Mouse (Mus musculus) gastrocnemius, postnatal 25 days (tissue): ENCODE results near the gene Dennd2a. TPM values are rescaled to one million over a fixed set of nuclear protein-coding genes. Genes with fewer than 3 reads are reported as not detected.

ENCODE experiments used
- DNase-seq: peaks from one replicate; pipeline ENCODE4 v3.0.0; 2022
- total RNA-seq, 2 experiments: library from RNA; stranded (reverse); gene quantifications; 1 replicate in 1 of 2; 2 replicates in 1 of 2; pipeline ENCODE4 v1.2.3; 2021

Gene Dennd2a
- total RNA-seq, 2 experiments from 2014 or later, result 4.6 to 4.7 TPM

DNA sequence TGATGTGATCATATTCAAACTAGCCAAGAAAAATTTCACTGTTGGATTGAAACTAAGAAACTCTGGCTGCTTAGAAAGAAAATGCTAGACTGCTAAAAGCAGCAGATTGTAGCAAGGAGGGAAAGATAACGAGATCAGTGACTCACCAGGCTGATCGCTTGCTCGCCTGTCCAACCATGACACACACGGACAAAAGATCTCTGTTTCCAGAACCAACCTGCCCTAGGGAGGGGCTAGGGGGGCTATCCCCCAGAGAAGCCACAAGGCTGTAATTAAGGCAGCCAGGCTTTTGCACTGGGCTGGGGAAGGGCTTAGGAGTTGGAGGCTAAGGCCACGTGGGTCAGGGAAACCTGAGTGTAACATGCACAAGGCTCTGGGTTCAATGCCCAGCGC lies 41.9 kb downstream of the Dennd2a start:
- peak; percentile 25 for DNase-seq

DNA sequence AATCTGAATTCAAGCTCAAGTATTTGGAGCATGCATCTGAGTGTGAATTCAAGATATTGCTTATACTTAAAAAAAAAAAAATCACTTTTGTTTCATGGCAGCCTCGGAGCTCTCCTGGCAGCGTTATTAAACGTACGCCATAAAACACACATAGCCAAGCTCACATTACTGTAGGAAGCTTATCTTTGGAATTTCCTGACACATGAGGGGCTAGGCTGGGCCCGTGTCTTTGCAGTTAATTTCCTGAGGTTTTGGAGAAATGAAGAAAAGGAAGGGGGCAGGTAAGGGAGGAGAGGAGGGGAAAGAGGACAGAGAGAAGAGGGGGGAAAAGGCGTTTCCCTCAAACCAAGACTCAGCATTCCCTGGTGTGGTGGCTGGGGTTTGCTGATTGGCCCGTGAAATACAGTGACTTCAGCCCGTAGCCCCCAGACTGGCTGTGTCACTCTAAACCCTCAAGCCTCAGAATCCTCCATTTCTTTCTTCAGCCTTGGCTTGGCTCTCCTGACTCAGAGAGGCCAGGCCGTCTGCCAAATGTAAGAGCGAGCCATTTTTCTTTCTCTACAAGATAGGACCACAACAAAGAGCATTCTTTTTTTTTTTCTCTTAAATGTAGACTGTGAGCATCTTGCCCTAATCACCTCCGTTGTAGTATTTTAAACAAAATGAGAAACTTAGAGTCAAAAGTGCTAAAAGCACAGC lies 42.5 kb downstream of the Dennd2a start:
- DNase-seq, result no peak

DNA sequence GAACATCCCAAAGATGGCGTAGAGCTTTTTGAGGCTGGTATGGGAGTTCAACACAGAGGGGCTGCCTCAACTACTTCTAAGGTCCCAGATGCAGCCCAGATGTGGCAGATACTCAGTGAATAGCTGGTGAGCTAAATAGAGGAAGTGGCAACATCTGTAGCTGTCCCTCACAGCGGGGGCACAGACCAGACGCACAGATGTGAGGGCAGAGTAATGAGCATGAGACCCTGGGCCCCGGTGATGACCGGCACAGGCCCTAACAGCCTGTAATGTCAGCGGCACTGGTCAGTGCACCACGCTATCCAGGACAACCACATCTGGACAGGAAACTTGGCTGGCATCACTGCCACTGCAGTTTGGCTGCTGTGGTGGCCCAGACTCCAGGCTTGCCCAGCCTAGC lies 54.2 kb downstream of the Dennd2a start:
- DNase-seq, result no peak

DNA sequence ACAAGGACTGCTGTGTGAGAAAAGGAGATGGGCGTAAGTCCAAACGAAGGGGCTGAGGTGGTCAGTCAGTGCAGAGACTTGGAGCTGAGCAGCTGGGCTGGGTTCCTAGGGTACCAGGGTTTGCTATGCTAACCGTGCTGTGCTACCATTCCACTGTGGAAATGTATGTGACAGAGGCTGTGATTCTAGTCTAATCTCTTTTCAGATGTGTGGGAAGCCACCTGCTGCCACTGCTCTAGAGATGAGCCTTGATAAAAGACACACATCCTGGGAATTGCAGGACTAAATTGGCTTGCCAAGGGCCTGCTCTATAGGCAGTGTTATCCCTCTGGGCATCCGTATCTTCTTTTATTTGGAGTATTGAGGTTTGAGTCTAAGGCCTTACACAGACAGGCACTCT lies 60.5 kb downstream of the Dennd2a start:
- DNase-seq, result no peak

DNA sequence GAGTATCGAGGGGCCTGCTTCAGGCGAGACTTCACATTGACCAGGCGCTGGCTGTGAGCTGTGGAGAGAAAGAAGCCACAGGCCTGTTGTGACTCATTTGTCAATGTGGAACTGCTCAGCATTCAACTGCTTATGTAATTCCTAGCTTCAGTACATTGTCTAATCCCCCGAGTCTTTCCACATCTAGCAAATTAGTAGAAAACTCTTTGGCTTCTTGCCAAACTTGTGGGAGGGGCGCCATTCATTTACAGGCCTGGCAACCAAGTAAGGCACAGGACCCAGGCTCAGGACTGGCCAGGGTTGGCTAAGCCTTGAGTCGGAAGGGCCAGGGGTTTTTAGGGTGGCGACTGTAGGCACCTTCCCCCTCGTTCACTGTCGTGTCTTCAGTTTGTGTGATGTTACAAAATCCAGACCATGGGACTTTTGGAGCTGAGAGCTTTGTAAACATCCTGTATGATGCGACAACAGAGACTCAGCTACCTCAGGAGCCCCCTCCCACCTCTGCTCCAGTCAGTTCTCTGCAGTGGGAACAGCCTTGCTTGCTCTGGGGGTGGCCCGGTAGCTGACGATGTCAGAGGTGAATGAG lies 64.4 kb downstream of the Dennd2a start:
- peak; percentile 56 for DNase-seq

DNA sequence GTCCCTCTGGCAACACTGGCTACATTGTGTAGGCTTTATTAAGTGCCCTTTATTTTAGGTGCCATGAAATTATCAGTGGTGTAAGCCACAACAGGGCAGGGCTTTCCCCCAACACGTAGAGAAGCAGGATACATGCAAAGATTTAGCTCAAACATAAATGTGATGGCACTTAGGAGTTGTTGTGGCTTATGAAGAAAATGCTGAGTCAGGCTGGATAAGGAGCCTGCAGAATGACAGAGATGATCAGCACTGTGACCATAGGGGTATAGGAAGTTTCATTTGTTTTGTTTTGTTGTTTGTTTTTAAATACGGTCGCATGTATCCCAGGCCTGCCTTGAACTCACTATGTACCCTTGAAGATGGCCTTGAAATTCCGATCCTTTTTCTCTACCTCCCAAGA lies 65.5 kb downstream of the Dennd2a start:
- DNase-seq, result no peak

DNA sequence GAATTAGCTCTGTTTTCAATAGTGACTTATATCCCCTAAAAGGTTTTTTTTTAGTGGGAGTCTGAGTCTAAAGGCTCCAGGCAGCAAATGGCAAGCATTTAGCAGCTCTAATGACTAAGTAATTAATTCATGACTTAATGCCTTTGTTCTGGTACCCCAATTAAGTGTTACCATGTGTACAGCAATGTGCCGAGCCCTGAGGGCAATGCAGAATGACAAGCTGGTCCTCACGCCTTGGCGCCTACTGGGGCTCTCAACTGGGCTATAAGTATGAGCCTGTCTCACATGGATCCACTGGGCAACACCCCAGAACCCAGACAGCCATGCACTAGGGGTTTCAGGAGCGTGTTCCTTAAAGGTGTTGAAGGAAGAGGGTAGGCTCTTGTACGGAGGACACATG lies 66.5 kb downstream of the Dennd2a start:
- no peak for DNase-seq

DNA sequence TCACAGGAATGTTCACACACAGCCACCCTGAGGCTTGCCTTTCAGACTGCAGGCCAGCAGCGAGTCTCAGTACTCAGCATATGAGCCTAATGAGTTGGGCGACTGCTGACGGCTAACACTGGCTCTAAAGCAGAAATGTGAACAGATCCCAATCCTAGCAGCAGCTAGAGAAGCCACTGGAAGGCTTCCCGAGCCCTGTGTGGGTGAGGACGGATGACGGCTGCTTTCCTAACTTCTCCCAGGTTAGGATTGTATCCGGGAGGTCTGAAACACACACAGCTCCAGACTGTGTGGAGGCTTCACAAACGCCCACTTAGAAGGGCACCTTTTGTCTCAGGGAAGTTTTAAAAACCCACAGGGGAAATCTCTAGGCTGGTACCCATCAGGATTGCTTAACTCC lies 69.4 kb downstream of the Dennd2a start:
- no peak for DNase-seq

DNA sequence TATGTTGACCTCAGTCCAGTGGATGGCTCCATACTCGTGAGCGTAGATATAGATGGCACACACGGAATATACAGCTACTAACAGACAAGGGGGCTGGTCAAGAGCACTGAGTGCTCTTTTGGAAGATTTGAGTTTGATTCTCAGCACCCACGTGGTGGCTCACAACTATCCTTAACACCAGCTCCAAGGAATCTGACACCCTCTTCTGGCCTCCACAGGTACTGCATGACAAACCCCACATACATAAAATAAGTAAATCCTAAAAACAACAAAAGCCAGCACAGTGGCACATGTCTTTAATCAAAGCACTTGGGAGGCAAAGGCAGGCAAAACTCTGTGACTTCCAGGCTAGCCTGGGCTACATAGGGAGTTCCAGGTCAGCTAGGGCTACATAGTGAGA lies 74.0 kb downstream of the Dennd2a start:
- DNase-seq, result no peak

DNA sequence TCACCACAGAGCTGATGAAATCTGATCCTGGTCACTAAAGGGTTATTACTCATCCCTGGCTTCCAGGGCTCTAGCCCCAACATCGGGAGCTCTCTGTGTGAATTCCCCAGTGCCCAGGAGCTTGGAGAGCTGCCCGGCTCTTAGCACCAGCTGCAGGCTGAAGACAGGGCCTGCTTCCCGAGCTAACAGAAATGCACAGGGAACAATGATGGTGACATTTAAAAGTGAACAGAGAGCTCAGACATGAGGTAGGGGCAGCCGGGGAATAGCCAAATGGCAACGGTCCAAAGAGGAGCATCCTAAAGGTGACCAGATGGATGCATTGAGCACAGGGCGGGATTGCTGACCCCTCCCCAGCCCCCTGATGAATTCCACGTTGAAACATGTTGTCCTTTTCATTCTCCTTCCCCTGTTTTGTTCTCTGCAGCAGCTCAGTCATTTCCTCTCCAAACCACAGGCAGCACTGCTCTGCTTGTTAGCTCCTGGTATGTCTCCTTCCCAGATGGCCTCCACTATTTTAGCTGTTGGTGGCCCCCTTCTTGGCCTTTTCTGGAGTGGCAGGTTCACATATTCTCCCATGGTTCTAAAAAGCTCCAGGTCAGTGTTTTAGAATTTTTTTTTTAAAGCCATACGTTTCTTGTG lies 79.0 kb downstream of the Dennd2a start:
- DNase-seq, result peak; percentile 80

DNA sequence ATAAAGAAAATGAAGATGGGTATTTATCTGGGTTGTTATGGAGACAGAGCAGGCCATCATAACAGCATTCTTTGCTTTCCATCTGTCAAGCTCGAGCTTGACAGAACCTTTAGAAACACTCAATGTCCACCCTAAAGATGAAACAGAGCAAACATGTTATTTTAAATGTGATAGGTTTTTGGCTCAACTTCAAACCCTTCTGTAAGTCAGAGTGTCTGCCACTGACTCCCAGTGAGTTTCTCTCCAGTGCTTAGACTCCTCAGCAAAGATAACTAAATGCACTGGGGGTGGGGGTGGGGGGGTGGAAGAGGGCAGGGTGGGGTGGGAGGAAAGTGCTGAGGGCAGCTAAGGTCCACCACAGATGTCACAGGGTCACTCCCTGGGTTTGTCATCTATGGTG lies 81.0 kb downstream of the Dennd2a start:
- no peak for DNase-seq

DNA sequence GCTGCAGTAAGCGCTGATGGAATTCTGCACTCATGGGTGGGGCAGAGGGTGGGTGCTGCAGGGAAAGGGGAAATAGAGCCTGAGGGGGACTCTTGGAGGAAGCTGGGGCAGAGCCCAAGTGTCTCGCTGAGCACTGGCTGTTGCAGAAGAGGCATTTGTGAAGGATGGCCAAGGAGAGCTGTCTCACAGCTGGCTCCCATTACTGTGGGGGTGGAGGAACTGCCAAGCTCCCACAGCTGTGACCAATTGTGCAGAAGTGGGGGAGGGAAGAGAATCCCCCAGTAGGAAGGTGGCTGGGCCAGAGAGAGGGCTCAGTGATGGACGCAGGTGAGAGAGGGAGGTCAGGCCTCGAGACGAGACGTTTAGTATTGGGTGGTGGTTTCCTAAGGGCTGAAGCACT lies 83.2 kb downstream of the Dennd2a start:
- peak; percentile 58 for DNase-seq

DNA sequence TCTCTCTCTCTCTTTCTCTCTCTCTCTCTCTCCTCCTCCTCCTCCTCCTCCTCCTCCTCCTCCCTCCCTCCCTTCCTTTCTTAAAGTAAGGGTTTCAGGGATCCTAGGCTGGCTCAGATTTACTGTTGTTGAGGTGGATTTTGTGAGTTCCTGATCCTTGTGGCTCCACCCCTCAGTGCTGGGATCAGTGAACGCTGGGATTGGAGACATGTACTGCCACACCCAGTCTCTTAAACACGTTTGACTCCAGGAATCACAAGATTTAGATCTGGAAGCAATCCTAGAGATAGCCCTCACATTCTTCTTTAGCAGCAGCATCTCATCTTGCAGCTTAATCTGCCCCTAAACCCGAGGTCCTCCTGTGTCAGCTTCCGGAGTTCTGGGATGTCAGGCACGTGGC lies 84.8 kb downstream of the Dennd2a start:
- no peak for DNase-seq

DNA sequence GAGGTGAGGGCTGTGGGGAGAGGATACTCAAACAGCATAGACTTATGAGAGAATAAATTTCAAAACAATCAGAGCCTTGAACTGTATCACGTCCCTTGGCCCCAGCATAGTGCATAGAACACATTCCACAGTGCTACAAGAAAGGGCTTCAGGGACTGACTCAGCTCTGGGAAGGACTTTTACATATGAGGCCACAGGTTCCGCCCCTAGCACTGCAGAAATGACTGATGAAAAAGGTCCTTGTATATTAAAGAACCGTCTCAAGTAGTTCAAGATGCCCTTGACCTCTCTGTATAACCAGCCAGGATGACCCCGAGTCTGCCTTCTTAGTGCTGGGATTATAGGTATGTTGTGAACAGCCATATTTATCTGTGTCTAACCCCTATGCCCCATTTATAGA lies 85.4 kb downstream of the Dennd2a start:
- no peak for DNase-seq

DNA sequence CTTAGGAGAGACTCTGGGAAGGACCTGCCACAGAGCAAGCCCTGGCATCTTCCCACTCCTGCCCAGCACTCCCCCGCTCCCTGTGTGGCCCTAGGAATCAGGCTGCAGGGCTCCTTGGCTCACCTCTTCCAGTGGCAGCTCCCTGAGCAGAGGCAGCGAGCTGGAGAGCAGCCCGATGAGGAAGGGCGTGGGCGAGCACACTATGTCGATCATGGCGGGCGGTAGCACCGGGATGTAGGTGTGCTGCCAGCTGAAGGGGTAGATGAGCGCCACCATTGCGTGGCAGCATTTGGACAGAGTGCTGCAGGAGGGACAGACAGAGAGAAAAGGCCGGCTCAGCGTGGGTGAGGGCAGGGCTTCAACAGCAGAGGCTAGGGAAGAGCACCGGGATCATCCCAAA lies 87.6 kb downstream of the Dennd2a start:
- DNase-seq, result no peak

DNA sequence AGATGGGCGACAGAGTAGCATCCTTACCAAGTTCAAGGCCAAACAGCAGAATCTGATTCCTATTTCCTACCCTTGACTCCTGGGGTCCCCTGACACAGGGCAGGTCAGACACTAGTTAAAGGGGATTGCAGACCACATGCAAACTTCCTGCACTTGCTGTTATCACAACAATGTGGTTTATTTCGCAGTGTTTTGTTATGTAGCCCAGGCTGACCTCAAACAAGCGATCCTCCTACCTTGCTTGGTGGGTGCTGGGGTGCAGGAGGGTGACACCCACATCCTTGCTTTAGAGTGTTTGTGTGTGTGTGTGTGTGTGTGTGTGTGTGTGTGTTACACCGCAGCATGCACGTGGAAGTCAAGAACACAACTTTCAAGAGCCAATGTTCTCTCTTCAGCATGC lies 88.2 kb downstream of the Dennd2a start:
- DNase-seq, result no peak

DNA sequence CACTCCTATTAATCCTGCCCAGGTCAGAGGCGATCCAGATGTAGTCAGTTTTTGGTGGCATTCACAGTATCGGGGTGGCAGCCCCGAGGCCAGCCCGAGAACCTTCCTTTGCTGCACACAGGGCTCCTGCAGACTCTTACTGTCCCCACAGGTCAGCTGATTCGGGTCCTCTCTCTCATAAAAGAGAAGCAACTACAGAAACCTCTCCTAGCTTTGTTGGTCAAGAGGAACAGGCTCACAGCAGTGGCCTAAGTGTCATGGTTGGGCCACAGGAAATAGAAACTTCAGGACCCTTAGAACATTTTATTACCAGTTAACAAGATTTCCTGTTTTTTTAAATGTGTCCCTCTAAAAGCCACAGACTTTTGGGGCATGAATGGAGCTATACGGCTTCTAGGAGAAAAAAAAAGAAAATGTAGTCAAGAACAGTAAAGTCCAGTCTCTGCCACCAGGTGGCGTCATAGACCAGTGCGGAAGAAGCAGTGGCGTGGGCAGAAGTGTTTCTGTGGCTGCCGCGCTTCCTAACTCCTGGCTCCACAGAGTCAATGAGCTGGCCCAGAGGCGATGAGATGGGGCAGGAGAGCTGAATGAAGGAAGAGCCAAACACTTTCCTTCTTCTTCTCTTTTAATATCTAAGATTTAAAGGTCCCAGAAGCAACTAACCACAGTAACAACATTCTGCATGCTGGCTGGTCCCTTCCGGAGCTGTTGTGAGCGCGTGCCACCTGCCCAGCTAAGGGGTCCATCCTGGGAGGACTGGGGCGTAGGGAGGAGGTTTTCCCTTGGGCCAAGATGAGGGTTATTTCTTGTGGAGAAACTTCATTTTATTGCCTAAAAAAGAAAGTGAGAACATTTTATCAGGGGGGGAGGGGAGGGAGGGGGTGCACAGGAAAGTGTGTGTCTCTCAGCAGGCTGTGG lies 94.8 kb downstream of the Dennd2a start:
- peak; percentile 52 for DNase-seq

DNA sequence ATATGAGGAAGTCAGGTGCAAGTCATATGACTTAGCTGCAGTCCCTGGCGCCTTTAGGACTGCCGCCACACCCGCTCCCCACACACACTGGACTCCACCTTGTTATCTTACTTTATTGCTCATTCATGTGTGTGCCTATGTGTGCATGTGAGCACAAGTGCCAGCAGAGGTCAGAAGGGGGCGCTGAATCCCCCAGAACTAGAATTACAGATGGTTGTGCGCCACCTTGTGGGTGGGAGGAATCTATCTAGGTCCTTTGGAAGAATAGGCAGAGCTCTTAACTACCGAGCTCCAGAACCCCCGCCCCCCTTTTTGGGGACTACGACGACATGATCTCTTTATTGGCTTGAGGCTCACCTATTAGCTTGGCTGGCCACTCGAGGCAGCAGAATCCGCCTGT lies 97.6 kb downstream of the Dennd2a start:
- DNase-seq, result no peak

DNA sequence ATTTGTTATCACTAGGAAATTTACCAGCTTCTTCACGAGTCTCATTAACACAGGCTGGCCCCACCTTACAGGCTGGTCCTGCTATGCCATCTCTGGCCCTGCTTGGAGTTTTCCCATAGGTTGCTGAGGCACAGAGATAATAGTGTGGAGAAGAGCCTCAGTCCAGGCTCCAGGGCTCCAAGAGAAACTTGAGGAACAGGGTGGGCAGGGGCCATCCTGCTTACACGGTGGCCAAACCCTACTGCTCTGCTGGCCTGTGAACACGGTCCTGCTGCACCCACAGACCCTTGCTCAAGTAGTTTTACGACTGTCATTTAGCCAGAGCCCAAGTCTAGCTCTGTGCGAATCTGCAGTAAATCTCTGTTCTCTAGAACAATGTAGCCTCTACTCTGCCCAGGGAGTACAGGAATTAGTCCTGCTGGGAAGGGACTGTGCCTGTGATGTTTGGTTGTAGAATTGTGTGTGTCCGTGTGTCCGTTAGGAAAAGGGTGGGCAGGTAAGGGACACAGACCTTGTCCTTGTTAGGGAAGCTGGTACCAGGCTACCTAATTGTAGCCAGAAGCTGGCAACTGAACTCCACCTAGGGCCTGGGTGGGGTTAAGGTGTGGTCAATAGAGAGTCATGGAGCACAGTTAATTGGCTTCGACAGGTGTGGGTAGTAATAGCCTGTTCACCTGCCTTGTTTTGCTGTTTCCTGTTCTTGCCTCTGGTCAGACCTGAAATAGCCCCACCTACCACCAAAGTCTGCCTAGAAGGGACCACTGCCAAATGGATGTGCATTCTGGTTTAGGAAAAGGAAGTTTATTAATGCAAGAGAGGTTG lies 102.1 kb downstream of the Dennd2a start:
- DNase-seq, result no peak

DNA sequence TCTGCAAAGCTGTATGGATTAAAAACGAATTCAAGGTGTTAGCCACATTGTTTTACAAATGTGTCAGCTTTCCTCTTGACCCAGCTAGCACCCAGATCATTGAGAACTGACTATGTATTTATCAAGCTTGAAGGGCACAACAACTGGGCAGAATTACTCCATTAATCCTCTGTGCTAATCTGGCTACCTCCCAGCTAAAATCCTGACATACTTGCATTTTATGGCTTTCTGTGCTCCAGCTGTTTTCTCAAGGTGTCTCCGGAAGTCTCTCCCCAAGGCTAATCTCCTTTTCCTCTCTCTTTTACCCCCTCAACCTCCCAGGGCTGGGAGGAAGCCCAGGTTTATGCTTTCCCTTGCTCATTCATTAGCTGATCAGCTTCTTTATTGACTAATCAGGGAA lies 103.1 kb downstream of the Dennd2a start:
- DNase-seq, result no peak

DNA sequence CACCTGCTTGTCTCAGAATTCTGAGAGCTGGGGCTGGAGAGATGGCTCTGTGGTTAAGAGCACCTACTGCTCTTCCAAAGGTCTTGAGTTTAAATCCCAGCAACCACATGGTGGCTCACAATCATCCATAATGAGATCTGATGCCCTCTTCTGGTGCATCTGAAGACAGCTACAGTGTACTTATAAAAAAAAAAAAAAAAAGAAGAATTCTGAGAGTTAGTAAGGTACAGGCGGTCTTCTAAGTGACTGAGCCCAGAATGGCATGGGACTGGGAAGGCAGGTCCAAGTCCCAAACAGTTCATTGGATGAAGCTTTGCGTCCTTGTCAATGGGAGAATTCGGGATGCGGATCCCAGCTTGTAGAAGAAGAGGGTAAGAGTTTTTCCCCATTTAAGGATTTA lies 104.1 kb downstream of the Dennd2a start:
- DNase-seq, result no peak

DNA sequence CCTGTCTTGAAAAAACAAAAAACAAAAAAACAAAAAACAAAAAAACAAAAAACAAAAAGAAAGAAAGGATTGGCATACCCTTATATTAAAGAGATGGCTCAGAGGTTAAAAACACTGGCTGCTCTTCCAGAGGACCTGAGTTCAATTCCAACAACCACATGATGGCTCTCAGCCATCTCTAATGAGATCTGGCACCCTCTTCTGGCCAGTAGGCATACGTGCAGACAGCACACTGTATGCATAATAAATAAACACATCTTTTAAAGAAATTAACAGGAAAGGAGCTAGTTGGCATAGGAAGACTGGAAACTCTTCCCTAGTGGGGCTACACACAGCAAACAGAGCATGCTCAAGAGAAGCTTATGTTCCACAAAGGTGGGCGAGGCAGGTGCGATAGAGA lies 106.6 kb downstream of the Dennd2a start:
- no peak for DNase-seq
